Mouse (Mus musculus) lung, postnatal 0 days (tissue): Measurements from ENCODE around the gene Map6.

ENCODE experiments used
- CTCF ChIP-seq: IDR thresholded peaks from 2 replicates; pipeline ENCODE4 v1.5.1; 2016; ENCODE audit warnings: antibody characterized with exemption, mild to moderate bottlenecking
- EP300 ChIP-seq: IDR thresholded peaks from 2 replicates; pipeline ENCODE4 v1.6.1; 2016; ENCODE audit warnings: antibody characterized with exemption, mild to moderate bottlenecking, control low read depth

- TF ChIP-seq CTCF (no peak), EP300 (no peak)
These were observed 76.3 kb downstream of the Map6 start for GRCm38 (mm10) chr7:99343577-99343976.
